Mouse (Mus musculus) myocyte (in vitro differentiated cells): ENCODE measurements around the gene Tax1bp1. TPM values are rescaled to one million over a fixed set of nuclear protein-coding genes. Genes with fewer than 3 reads are reported as not detected.

Source experiments
- H3K27me3 ChIP-seq: one replicate; pipeline ENCODE4 v1.6.1; 2011; ENCODE audit not compliant: control insufficient read depth, insufficient read depth, insufficient read length
- H3K36me3 ChIP-seq: one replicate; pipeline ENCODE4 v1.6.1; 2011; ENCODE audit not compliant: control insufficient read depth, insufficient read depth
- H3K4me2 ChIP-seq: one replicate; pipeline ENCODE4 v1.6.1; 2011; ENCODE audit warnings: low read depth, control low read depth
- H3K4me3 ChIP-seq: one replicate; pipeline ENCODE4 v1.5.1; 2011; ENCODE audit warnings: mild to moderate bottlenecking, control low read depth, moderate library complexity
- H3K79me2 ChIP-seq: one replicate; pipeline ENCODE4 v1.6.1; 2011; ENCODE audit not compliant: control insufficient read depth, insufficient read depth
- H3ac ChIP-seq: one replicate; pipeline ENCODE4 v1.6.1; 2011; ENCODE audit not compliant: control insufficient read depth, insufficient read length
- CEBPB ChIP-seq: IDR thresholded peaks from 2 replicates; pipeline ENCODE4 v1.6.1; 2011; ENCODE audit warnings: mild to moderate bottlenecking, moderate library complexity; ENCODE audit not compliant: poor library complexity, insufficient read depth, severe bottlenecking
- E2F4 ChIP-seq: IDR thresholded peaks from one replicate; pipeline ENCODE4 v1.6.1; 2011; ENCODE audit warnings: mild to moderate bottlenecking, control low read depth, moderate library complexity; ENCODE audit not compliant: insufficient read depth
- MAX ChIP-seq: IDR thresholded peaks from one replicate; pipeline ENCODE4 v1.6.1; 2011; ENCODE audit warnings: low read depth, mild to moderate bottlenecking, control low read depth
- MYOD1 ChIP-seq, 3 experiments: IDR thresholded peaks; one replicate each; pipeline ENCODE4 v1.6.1; 2011; ENCODE audit warnings: control low read depth in 2 of 3, low read depth in 2 of 3, mild to moderate bottlenecking in 2 of 3, moderate library complexity in 1 of 3; ENCODE audit not compliant: insufficient read length in 2 of 3, control insufficient read depth in 1 of 3
- MYOG ChIP-seq, 3 experiments: IDR thresholded peaks; one replicate each; pipeline ENCODE4 v1.6.1; 2011; ENCODE audit warnings: control low read depth in 2 of 3, low read depth in 2 of 3, mild to moderate bottlenecking in 2 of 3; ENCODE audit not compliant: insufficient read length in 2 of 3, control insufficient read depth in 1 of 3, insufficient read depth in 1 of 3
- POLR2A ChIP-seq: IDR thresholded peaks from one replicate; pipeline ENCODE4 v1.6.1; 2011; ENCODE audit warnings: low read depth, mild to moderate bottlenecking, control low read depth, moderate library complexity; ENCODE audit not compliant: insufficient read length
- POLR2AphosphoS2 ChIP-seq: IDR thresholded peaks from one replicate; pipeline ENCODE4 v1.6.1; 2011; ENCODE audit warnings: low read depth, control low read depth; ENCODE audit not compliant: insufficient read length
- REST ChIP-seq: IDR thresholded peaks from one replicate; pipeline ENCODE4 v1.6.1; 2011; ENCODE audit warnings: mild to moderate bottlenecking, control low read depth, moderate library complexity; ENCODE audit not compliant: insufficient read depth, insufficient read length
- SRF ChIP-seq: IDR thresholded peaks from one replicate; pipeline ENCODE4 v1.6.1; 2011; ENCODE audit warnings: low read depth; ENCODE audit not compliant: control insufficient read depth, insufficient read length
- TCF12 ChIP-seq: IDR thresholded peaks from one replicate; pipeline ENCODE4 v1.6.1; 2011; ENCODE audit warnings: mild to moderate bottlenecking, control low read depth; ENCODE audit not compliant: poor library complexity, insufficient read depth, severe bottlenecking
- TCF3 ChIP-seq: IDR thresholded peaks from one replicate; pipeline ENCODE4 v1.6.1; 2011; ENCODE audit warnings: low read depth, control low read depth; ENCODE audit not compliant: insufficient read length
- USF1 ChIP-seq: IDR thresholded peaks from one replicate; pipeline ENCODE4 v1.6.1; 2011; ENCODE audit warnings: low read depth, mild to moderate bottlenecking, control low read depth, moderate library complexity
- polyA plus RNA-seq: library from polyadenylated mRNA; unstranded; fragments of >200 nt; fragmentation: generic; extraction: Trizol; gene quantifications from one replicate; pipeline ENCODE4 v1.2.1, GENCODE M21; 2012; ENCODE audit warnings: missing spikeins

The Tax1bp1 gene
- polyA plus RNA-seq, 1 experiment: 25.1 TPM

GRCm38 (mm10) chr6:52691800-52692199 is 21.7 kb upstream of the Tax1bp1 start:
- Histone ChIP-seq H3K27me3 (no peaks in the 10 kb centered on the region), H3K4me3 (no peak overlapping the region), H3K79me2 (no peaks in the 10 kb centered on the region), H3K36me3 (no peaks in the 10 kb centered on the region), H3K4me2 (no peak overlapping the region), H3ac (no peak overlapping the region)
- TF ChIP-seq CEBPB: no peak

DNA sequence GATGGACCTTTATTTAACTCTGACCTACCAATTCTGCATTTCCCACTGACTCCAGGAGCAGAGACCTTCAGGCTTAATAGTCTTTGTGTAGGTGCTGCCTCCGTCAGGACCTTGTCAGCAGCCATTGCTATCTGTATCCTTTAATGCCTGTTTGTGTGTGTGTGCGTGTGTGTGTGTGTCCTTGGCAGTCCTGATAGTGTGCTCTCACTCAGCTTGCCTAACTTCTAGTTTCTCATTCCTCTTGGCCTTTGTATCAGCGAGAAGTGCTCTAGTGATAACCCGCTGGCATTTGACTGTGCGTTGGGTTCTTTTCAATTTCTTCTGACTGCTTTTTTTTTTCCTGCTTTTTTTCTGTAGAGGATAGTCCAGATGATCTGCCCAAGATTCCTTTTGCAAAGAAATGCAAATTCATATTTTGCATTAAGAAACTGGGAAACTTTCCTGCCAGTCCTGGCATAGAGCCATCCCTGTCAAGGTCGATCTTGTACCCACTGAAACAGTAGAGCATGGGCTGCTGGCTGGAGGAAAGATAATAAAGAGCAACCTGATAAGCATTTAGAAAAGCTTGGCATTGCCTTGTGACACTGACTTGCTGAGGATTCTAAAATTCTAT is 21.0 kb upstream of the Tax1bp1 start:
- no peak overlapping the region for H3K4me2 ChIP-seq
- TF ChIP-seq USF1 (no peak), POLR2AphosphoS2 (no peak), E2F4 (no peak), MYOD1 (IDR thresholded peaks at IDR 0.05; ENCODE audit: control insufficient read depth in 1 of 3, insufficient read length in 2 of 3, low read depth in 2 of 3) (no peak), MYOG (IDR thresholded peaks at IDR 0.05; ENCODE audit: control insufficient read depth in 1 of 3, insufficient read depth in 1 of 3, insufficient read length in 2 of 3, low read depth in 2 of 3) (no peak), REST (no peak), TCF12 (no peak), TCF3 (no peak), CEBPB (no peak), POLR2A (no peak), SRF (no peak), MAX (no peak)
- H3ac ChIP-seq: no peak overlapping the region
- H3K36me3 ChIP-seq: no peaks in the 10 kb centered on the region
- no peak overlapping the region for H3K4me3 ChIP-seq
- H3K79me2 ChIP-seq: no peaks in the 10 kb centered on the region
- H3K27me3 ChIP-seq: no peaks in the 10 kb centered on the region

- H3K4me2 ChIP-seq: no peak overlapping the region
- TF ChIP-seq MYOG (IDR thresholded peaks at IDR 0.05; ENCODE audit: control insufficient read depth in 1 of 3, insufficient read depth in 1 of 3, insufficient read length in 2 of 3, low read depth in 2 of 3) (no peak), E2F4 (no peak), MAX (no peak), REST (no peak)
- H3K36me3 ChIP-seq: no peaks in the 10 kb centered on the region
- no peak overlapping the region for H3K4me3 ChIP-seq
- H3K27me3 ChIP-seq: no peaks in the 10 kb centered on the region
- H3K79me2 ChIP-seq: no peaks in the 10 kb centered on the region
- no peak overlapping the region for H3ac ChIP-seq
Measured at GRCm38 (mm10) chr6:52697964-52698535, 15.5 kb upstream of the Tax1bp1 start.

DNA sequence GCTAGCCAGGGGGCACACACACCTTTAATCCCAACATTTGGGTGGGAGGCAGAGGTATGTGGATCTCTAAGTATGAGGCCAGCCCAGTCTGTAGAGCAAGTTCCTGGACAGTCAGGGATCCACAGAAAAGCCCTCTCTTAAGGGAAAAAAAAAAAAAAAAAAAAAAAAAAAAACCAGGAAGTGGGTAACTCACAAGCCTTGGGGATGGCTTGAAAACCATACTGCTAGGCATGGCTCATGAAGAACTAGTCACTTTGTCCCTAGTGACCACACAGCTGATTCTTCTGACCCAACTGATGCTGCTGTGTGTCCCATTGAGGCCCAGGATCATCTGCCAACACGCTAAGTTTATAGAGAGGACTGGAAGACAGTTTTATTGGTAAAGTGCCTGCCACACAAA is 14.5 kb upstream of the Tax1bp1 start:
- H3ac ChIP-seq: no peak overlapping the region

DNA sequence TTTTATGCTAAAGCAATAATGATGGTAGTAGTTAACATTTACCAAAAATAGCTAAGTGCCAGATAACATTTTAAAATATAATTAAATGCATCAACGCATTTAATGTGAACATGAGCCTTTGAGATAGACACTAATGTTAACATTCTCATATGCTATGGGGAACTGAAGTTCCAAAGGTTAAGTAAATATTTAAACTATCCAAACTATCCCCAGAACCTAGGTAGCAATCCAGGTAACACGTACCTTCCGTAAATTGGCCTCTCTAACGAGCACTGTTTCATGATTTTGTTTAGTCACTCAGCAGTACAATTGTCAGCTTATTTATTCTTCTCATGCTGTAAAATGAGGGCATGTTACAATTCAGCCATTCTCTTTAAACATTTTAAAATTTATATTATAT is 13.6 kb upstream of the Tax1bp1 start:
- no peaks in the 10 kb centered on the region for H3K36me3 ChIP-seq
- H3K27me3 ChIP-seq: no peaks in the 10 kb centered on the region
- no peak for TF ChIP-seq USF1
- no peak for TF ChIP-seq TCF12
- TF ChIP-seq REST: no peak
- no peak for TF ChIP-seq MYOD1 (IDR thresholded peaks at IDR 0.05; ENCODE audit: control insufficient read depth in 1 of 3, insufficient read length in 2 of 3, low read depth in 2 of 3)
- TF ChIP-seq SRF: no peak
- no peak for TF ChIP-seq CEBPB
- TF ChIP-seq TCF3: no peak
- no peak for TF ChIP-seq MYOG (IDR thresholded peaks at IDR 0.05; ENCODE audit: control insufficient read depth in 1 of 3, insufficient read depth in 1 of 3, insufficient read length in 2 of 3, low read depth in 2 of 3)
- TF ChIP-seq MAX: no peak
- no peak for TF ChIP-seq POLR2A
- no peak for TF ChIP-seq POLR2AphosphoS2
- TF ChIP-seq E2F4: no peak
- H3K4me2 ChIP-seq: no peak overlapping the region
- no peaks in the 10 kb centered on the region for H3K79me2 ChIP-seq
- H3ac ChIP-seq: no peak overlapping the region
- no peak overlapping the region for H3K4me3 ChIP-seq

More for the DNA sequence above, 14.5 kb upstream of the Tax1bp1 start:
- Histone ChIP-seq H3K27me3 (no peaks in the 10 kb centered on the region), H3K36me3 (no peaks in the 10 kb centered on the region), H3K4me2 (no peak overlapping the region), H3K4me3 (no peak overlapping the region), H3K79me2 (no peaks in the 10 kb centered on the region)
- TF ChIP-seq USF1 (no peak), POLR2AphosphoS2 (no peak), REST (no peak), CEBPB (no peak)
